Mouse (Mus musculus) heart, embryonic 11.5 days (tissue): ENCODE results near the gene Secisbp2. TPM values are rescaled to one million over a fixed set of nuclear protein-coding genes. Genes with fewer than 3 reads are reported as not detected.

Source experiments
- ATAC-seq: fragments of 200-750 bp; cut with Nextera tagmentation; replicated peaks from 2 replicates; pipeline ENCODE4 v1.8.0; 2017; ENCODE audit warnings: moderate library complexity; ENCODE audit not compliant: insufficient number of reproducible peaks, low FRiP score, low TSS enrichment
- H3K27ac ChIP-seq: fragments of 300-500 bp; sonication (generic); 2 replicates; pipeline ENCODE4 v1.5.1; 2014; ENCODE audit warnings: mild to moderate bottlenecking, low read depth, low read length
- H3K27me3 ChIP-seq: fragments of 300-500 bp; sonication (generic); 2 replicates; pipeline ENCODE4 v1.6.1; 2014; ENCODE audit warnings: mild to moderate bottlenecking, low read length, mixed read lengths; ENCODE audit not compliant: control insufficient read depth, insufficient read depth
- H3K36me3 ChIP-seq: fragments of 300-500 bp; sonication (generic); 2 replicates; pipeline ENCODE4 v1.6.1; 2014; ENCODE audit warnings: mild to moderate bottlenecking, low read length, moderate library complexity, mixed read lengths; ENCODE audit not compliant: control insufficient read depth, insufficient read depth
- H3K4me1 ChIP-seq: fragments of 300-500 bp; sonication (generic); 2 replicates; pipeline ENCODE4 v1.6.1; 2014; ENCODE audit warnings: low read length; ENCODE audit not compliant: control insufficient read depth, insufficient read depth
- H3K4me2 ChIP-seq: fragments of 300-500 bp; sonication (generic); 2 replicates; pipeline ENCODE4 v1.6.1; 2014; ENCODE audit warnings: mild to moderate bottlenecking, moderate library complexity
- H3K4me3 ChIP-seq: fragments of 300-500 bp; sonication (generic); 2 replicates; pipeline ENCODE4 v1.5.1; 2014; ENCODE audit warnings: low read depth, low read length
- H3K9ac ChIP-seq: fragments of 300-500 bp; sonication (generic); 2 replicates; pipeline ENCODE4 v1.6.1; 2014; ENCODE audit warnings: mild to moderate bottlenecking, low read depth, low read length, moderate library complexity
- H3K9me3 ChIP-seq: fragments of 300-500 bp; sonication (generic); replicated peaks from 2 replicates; pipeline ENCODE4 v1.6.1; 2016; ENCODE audit warnings: low read length; ENCODE audit not compliant: control insufficient read depth
- WGBS: fragments of 180-500 bp; shearing (Covaris S2); extraction: QIAGEN DNeasy Blood & Tissue Kit; methylation state at CpG from one replicate; pipeline ENCODE4 v1.1.7; 2014; ENCODE audit not compliant: insufficient replicate concordance; 5-methylcytosine and 5-hydroxymethylcytosine counted together
- polyA plus RNA-seq: library from polyadenylated mRNA; unstranded; fragments of >200 nt; fragmentation: Nextera tagmentation; extraction: Ambion mirVana; gene quantifications from 2 replicates; pipeline ENCODE4 v1.2.1, GENCODE M21; 2014

The Secisbp2 gene
- polyA plus RNA-seq, 1 experiment from 2014 or later, result 21.9 TPM

GRCm38 (mm10) chr13:51681634-51682033 is 30.1 kb downstream of the Secisbp2 start:
- H3K27me3 ChIP-seq, result no peaks in the 10 kb centered on the region
- no peak overlapping the region for H3K4me2 ChIP-seq
- WGBS, result 93% methylated on average over 8 of the region's 8 CpGs
- no peak overlapping the region for H3K27ac ChIP-seq
- no peak for ATAC-seq
- no peak overlapping the region for H3K9ac ChIP-seq
- no peaks in the 10 kb centered on the region for H3K4me1 ChIP-seq
- H3K36me3 ChIP-seq, result peaks cover 54% of the 10 kb centered on the region
- H3K9me3 ChIP-seq, result no peaks in the 10 kb centered on the region
- no peak overlapping the region for H3K4me3 ChIP-seq

- Histone ChIP-seq H3K4me3 (no peak overlapping the region), H3K9ac (no peak overlapping the region), H3K4me2 (no peak overlapping the region), H3K4me1 (no peaks in the 10 kb centered on the region), H3K27me3 (no peaks in the 10 kb centered on the region), H3K36me3 (peaks cover 35% of the 10 kb centered on the region), H3K9me3 (no peaks in the 10 kb centered on the region), H3K27ac (no peak overlapping the region)
- WGBS, result 76% methylated on average over 7 of the region's 7 CpGs
- ATAC-seq, result no peak
Observed at GRCm38 (mm10) chr13:51685290-51685966, 33.9 kb downstream of the Secisbp2 start.

GRCm38 (mm10) chr13:51686966-51687365 is 35.5 kb downstream of the Secisbp2 start:
- H3K4me2 ChIP-seq, result no peak overlapping the region
- 85% methylated on average over 5 of the region's 5 CpGs for WGBS
- H3K4me1 ChIP-seq, result no peaks in the 10 kb centered on the region
- H3K9ac ChIP-seq, result no peak overlapping the region
- no peaks in the 10 kb centered on the region for H3K27me3 ChIP-seq
- H3K27ac ChIP-seq, result no peak overlapping the region
- H3K9me3 ChIP-seq, result no peaks in the 10 kb centered on the region
- peaks cover 20% of the 10 kb centered on the region for H3K36me3 ChIP-seq
- ATAC-seq, result no peak
- no peak overlapping the region for H3K4me3 ChIP-seq

GRCm38 (mm10) chr13:51688688-51689087 is 37.2 kb downstream of the Secisbp2 start:
- no peak for ATAC-seq
- H3K27ac ChIP-seq, result no peak overlapping the region
- H3K9ac ChIP-seq, result no peak overlapping the region
- 64% methylated on average over 3 of the region's 3 CpGs for WGBS
- H3K36me3 ChIP-seq, result peaks cover 9% of the 10 kb centered on the region
- no peak overlapping the region for H3K4me2 ChIP-seq
- no peak overlapping the region for H3K4me3 ChIP-seq
- no peaks in the 10 kb centered on the region for H3K27me3 ChIP-seq
- no peaks in the 10 kb centered on the region for H3K9me3 ChIP-seq
- no peaks in the 10 kb centered on the region for H3K4me1 ChIP-seq

- Histone ChIP-seq H3K36me3 (no peaks in the 10 kb centered on the region), H3K4me1 (peaks cover 12% of the 10 kb centered on the region), H3K4me2 (no peak overlapping the region), H3K4me3 (no peak overlapping the region), H3K9me3 (no peaks in the 10 kb centered on the region), H3K27ac (no peak overlapping the region), H3K27me3 (no peaks in the 10 kb centered on the region), H3K9ac (no peak overlapping the region)
- ATAC-seq, result no peak
Observed at GRCm38 (mm10) chr13:51696481-51696880, 45.0 kb downstream of the Secisbp2 start.

GRCm38 (mm10) chr13:51697455-51697854 is 46.0 kb downstream of the Secisbp2 start:
- no peaks in the 10 kb centered on the region for H3K36me3 ChIP-seq
- no peak overlapping the region for H3K4me3 ChIP-seq
- WGBS, result 68% methylated on average over 6 of the region's 6 CpGs
- H3K27ac ChIP-seq, result no peak overlapping the region
- no peak overlapping the region for H3K4me2 ChIP-seq
- ATAC-seq, result no peak
- no peaks in the 10 kb centered on the region for H3K27me3 ChIP-seq
- peaks cover 12% of the 10 kb centered on the region for H3K4me1 ChIP-seq
- H3K9me3 ChIP-seq, result no peaks in the 10 kb centered on the region
- no peak overlapping the region for H3K9ac ChIP-seq

- no peak for ATAC-seq
- H3K9me3 ChIP-seq, result no peaks in the 10 kb centered on the region
- H3K4me3 ChIP-seq, result no peak overlapping the region
- WGBS, result 61% methylated on average over 4 of the region's 4 CpGs
- H3K4me2 ChIP-seq, result no peak overlapping the region
- peaks cover 12% of the 10 kb centered on the region for H3K4me1 ChIP-seq
- H3K27me3 ChIP-seq, result no peaks in the 10 kb centered on the region
- H3K36me3 ChIP-seq, result no peaks in the 10 kb centered on the region
- no peak overlapping the region for H3K27ac ChIP-seq
- H3K9ac ChIP-seq, result no peak overlapping the region
Observed at GRCm38 (mm10) chr13:51697897-51698296, 46.4 kb downstream of the Secisbp2 start.

GRCm38 (mm10) chr13:51698318-51698717 is 46.8 kb downstream of the Secisbp2 start:
- no peak for ATAC-seq
- Histone ChIP-seq H3K27ac (no peak overlapping the region), H3K27me3 (no peaks in the 10 kb centered on the region), H3K36me3 (no peaks in the 10 kb centered on the region), H3K4me1 (peaks cover 12% of the 10 kb centered on the region), H3K9ac (no peak overlapping the region), H3K9me3 (no peaks in the 10 kb centered on the region), H3K4me3 (no peak overlapping the region), H3K4me2 (no peak overlapping the region)
- 44% methylated on average over 3 of the region's 3 CpGs for WGBS

GRCm38 (mm10) chr13:51703893-51704292 is 52.4 kb downstream of the Secisbp2 start:
- ATAC-seq, result no peak
- Histone ChIP-seq H3K27me3 (no peaks in the 10 kb centered on the region), H3K4me1 (peaks cover 4% of the 10 kb centered on the region; the same call in 1 of the 2 replicates), H3K27ac (no peak overlapping the region), H3K36me3 (no peaks in the 10 kb centered on the region), H3K9me3 (no peaks in the 10 kb centered on the region), H3K4me3 (no peak overlapping the region), H3K4me2 (no peak overlapping the region), H3K9ac (no peak overlapping the region)
- 71% methylated on average over 5 of the region's 5 CpGs for WGBS
